Mouse (Mus musculus): ENCODE data around the gene Gm48551. TPM values are rescaled to one million over a fixed set of nuclear protein-coding genes. Genes with fewer than 3 reads are reported as not detected.
A peak's percentile ranks its signal among the peaks of the same experiment; 100 is the strongest.

Gm48551 gene
- polyA plus RNA-seq, 1 experiment from 2014 or later, result 3.6 TPM

DNA sequence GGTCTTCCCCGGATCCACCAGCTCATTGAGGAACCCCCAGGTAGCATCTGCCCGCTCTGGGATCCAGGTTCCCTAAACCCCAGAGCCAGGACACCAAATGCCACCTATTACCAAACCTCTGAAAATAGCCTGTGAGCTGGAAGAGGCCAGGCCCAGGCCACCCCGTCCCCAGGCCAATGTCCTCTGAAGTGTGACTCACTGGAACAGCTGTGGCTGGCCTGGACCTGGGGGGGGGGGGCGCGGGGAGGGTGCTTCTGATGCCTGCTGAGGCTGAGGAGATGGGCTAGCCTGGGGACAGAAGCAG is 37.5 kb downstream of the Gm48551 start:
- WGBS, result 87% methylated on average over 5 of the region's 5 CpGs
- no peak overlapping the region for H3K9ac ChIP-seq (ENCODE audit: low read length)
- H3K4me2 ChIP-seq (ENCODE audit: low read length), result no peak overlapping the region
- peaks cover 32% of the 10 kb centered on the region for H3K4me1 ChIP-seq (ENCODE audit: control insufficient read depth, insufficient read depth, low read length)
- peaks cover 15% of the 10 kb centered on the region for H3K36me3 ChIP-seq (ENCODE audit: control insufficient read depth, insufficient read depth, low read length)
- no peak overlapping the region for H3K27ac ChIP-seq (ENCODE audit: low read depth, low read length)
- ATAC-seq, result no peak
- H3K4me3 ChIP-seq (ENCODE audit: low read depth, low read length), result no peak overlapping the region
- no peaks in the 10 kb centered on the region for H3K9me3 ChIP-seq (replicated peaks; ENCODE audit: control insufficient read depth, low read length)
- DNase-seq (ENCODE audit: low spot score), result no peak
- no peaks in the 10 kb centered on the region for H3K27me3 ChIP-seq (replicated peaks; ENCODE audit: control insufficient read depth, insufficient read depth, low read length)

DNA sequence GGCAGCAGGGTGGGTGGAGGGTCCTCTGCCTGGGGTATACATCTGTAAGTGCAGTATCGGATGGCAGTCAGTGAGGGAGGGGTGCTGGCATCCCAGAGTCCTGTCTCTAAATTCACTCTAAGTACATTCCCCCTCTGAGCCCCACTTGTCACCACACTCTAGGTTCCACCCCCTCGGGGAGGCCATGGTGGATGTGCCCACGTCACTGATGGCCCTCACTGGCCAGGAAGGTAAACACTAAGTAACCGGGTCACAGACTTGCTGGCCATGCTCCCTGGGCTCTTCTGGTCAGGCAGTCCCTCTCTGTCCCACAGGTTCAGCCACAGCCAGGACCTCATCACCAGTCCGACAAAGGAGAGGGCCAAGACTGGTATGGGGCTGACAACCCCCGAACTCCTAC is 37.9 kb downstream of the Gm48551 start:
- no peaks in the 10 kb centered on the region for H3K27me3 ChIP-seq (replicated peaks; ENCODE audit: control insufficient read depth, insufficient read depth, low read length)
- H3K36me3 ChIP-seq (ENCODE audit: control insufficient read depth, insufficient read depth, low read length), result peaks cover 15% of the 10 kb centered on the region
- no peak for ATAC-seq
- H3K9ac ChIP-seq (ENCODE audit: low read length), result no peak overlapping the region
- H3K4me1 ChIP-seq (ENCODE audit: control insufficient read depth, insufficient read depth, low read length), result peaks cover 31% of the 10 kb centered on the region
- H3K4me3 ChIP-seq (ENCODE audit: low read depth, low read length), result no peak overlapping the region
- H3K4me2 ChIP-seq (ENCODE audit: low read length), result no peak overlapping the region
- WGBS, result 87% methylated on average over 6 of the region's 6 CpGs
- no peaks in the 10 kb centered on the region for H3K9me3 ChIP-seq (replicated peaks; ENCODE audit: control insufficient read depth, low read length)
- H3K27ac ChIP-seq (ENCODE audit: low read depth, low read length), result no peak overlapping the region
- DNase-seq (ENCODE audit: low spot score), result no peak

DNA sequence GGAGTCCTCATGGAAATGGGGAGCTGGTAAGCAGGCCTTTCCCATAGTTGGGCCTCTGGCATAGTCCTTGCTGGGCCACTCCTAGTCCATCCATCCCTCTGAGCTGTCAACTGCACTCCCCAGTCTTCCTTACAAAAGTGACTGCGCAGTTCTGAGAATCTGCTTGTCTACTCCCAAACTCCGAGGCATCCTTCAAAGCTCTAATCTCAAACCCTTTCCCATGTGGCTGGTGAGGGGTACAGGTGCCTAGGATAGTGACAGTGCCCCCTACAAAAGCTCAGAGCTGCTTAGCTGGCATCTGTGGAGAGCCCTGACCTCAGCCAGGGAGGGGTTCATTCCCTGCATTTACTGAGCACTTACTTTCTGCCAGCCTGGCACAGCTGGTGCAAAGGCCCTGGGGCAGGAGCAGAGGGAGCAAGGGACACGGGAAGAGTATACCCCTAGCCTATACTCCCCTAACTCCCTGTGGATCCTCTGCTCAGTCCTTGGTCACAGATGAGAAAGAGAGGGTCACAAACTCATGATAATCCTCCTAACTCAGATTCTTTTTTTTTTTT is 38.5 kb downstream of the Gm48551 start:
- 0 out of 2 replicates have a peak, but pooled peaks cover under 1% of the 10 kb centered on the region for H3K27me3 ChIP-seq (replicated peaks; ENCODE audit: control insufficient read depth, insufficient read depth, low read length)
- no peak overlapping the region for H3K27ac ChIP-seq (ENCODE audit: low read depth, low read length)
- H3K36me3 ChIP-seq (ENCODE audit: control insufficient read depth, insufficient read depth, low read length), result peaks cover 15% of the 10 kb centered on the region
- ATAC-seq, result no peak
- H3K4me1 ChIP-seq (ENCODE audit: control insufficient read depth, insufficient read depth, low read length), result peaks cover 25% of the 10 kb centered on the region
- no peak overlapping the region for H3K9ac ChIP-seq (ENCODE audit: low read length)
- no peaks in the 10 kb centered on the region for H3K9me3 ChIP-seq (replicated peaks; ENCODE audit: control insufficient read depth, low read length)
- no peak for DNase-seq (ENCODE audit: low spot score)
- H3K4me3 ChIP-seq (ENCODE audit: low read depth, low read length), result no peak overlapping the region
- H3K4me2 ChIP-seq (ENCODE audit: low read length), result no peak overlapping the region
- 87% methylated on average over 3 of the region's 3 CpGs for WGBS

DNA sequence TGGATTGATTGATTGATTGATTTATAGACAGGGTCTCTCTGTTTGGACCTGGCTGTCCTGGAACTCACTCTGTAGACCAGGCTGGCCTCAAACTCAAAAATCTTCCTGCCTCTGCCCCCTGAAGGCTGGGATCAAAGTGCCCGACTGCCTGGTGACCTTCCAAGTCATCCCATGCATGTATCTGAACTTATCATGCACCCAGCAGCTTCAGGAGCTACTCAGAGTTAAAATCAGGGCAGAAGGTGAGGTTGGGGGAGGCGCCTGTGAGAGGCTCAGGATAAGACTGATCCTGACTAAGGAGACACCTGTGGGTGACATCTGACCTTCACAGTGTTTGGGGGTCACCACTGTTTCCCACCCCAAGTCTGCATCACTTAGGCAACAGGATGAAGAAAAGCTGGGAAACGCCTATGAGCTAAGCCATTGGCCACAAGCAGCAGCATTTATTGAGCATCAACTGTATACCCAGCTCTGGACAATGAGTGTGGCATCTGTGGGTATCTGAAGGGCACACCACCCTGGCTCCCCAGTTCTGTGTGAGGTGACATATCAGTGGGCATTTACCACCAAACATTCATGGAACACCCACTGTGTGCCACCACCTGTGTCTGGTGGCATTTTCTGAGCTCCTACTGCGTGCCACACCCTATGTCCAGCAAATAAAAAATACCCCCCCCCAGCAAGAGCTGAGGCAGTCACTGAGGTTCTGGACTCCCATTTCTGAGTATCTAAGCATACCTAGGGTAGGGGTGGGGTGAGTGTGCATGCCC is 39.4 kb downstream of the Gm48551 start:
- 0 out of 2 replicates have a peak overlapping the region, but pooled peaks have one; percentile 9 for H3K4me2 ChIP-seq (ENCODE audit: low read length)
- no peak overlapping the region; the same call in 1 of the 2 replicates for H3K9ac ChIP-seq (ENCODE audit: low read length)
- H3K27ac ChIP-seq (ENCODE audit: low read depth, low read length), result peak overlapping the region; percentile 60; the same call in 1 of the 2 replicates
- no peaks in the 10 kb centered on the region for H3K9me3 ChIP-seq (replicated peaks; ENCODE audit: control insufficient read depth, low read length)
- 0 out of 2 replicates have a peak, but pooled peaks cover 8% of the 10 kb centered on the region for H3K27me3 ChIP-seq (replicated peaks; ENCODE audit: control insufficient read depth, insufficient read depth, low read length)
- H3K36me3 ChIP-seq (ENCODE audit: control insufficient read depth, insufficient read depth, low read length), result peaks cover 15% of the 10 kb centered on the region
- 57% methylated on average over 4 of the region's 4 CpGs for WGBS
- ATAC-seq (no peak), DNase-seq (ENCODE audit: low spot score) (no peak)
- H3K4me3 ChIP-seq (ENCODE audit: low read depth, low read length), result no peak overlapping the region
- H3K4me1 ChIP-seq (ENCODE audit: control insufficient read depth, insufficient read depth, low read length), result peaks cover 17% of the 10 kb centered on the region

DNA sequence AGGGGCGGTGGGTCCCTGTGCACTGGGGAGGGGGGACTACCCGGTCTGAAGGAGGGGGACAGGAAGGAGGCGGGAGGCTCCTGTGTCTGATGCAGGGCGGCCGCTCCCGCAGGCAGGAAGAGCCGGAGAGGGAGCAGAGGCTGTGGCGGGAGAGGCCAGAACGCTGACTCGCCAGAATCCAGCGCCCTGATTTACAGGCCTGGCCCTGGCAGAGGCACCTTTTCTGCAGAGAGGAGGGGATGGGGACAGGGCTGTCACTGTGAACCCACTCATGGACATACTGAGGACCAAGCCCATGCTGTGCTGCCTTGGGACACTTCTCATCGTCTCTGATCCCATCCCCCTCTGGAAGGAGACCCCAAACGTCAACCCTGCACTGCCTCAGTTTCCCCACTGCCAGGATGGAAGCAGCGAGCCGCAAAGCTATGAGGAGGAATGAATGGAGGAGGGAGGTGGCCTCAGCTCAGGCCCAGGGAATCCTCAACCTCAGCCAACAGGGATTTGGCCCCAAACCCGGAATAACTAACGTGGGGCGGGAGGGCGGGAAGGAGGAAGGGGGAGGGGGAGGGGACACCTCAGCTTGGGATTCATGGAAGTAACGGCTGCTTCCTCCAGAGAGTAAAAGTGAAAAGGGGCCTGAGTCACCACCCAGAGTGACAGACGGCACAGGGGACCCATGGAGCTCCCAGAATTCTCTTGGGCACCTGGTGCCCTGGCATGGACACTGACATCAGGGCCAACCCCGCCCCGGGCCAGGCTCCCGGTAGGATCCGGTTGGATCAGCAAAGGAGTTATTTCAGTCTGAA is 40.2 kb downstream of the Gm48551 start:
- Histone ChIP-seq H3K36me3 (ENCODE audit: control insufficient read depth, insufficient read depth, low read length) (peaks cover 10% of the 10 kb centered on the region), H3K27me3 (replicated peaks; ENCODE audit: control insufficient read depth, insufficient read depth, low read length) (0 out of 2 replicates have a peak, but pooled peaks cover 8% of the 10 kb centered on the region), H3K9ac (ENCODE audit: low read length) (peak overlapping the region; percentile 30), H3K27ac (ENCODE audit: low read depth, low read length) (peak overlapping the region; percentile 60), H3K4me1 (ENCODE audit: control insufficient read depth, insufficient read depth, low read length) (peaks cover 17% of the 10 kb centered on the region), H3K4me3 (ENCODE audit: low read depth, low read length) (no peak overlapping the region), H3K9me3 (replicated peaks; ENCODE audit: control insufficient read depth, low read length) (no peaks in the 10 kb centered on the region), H3K4me2 (ENCODE audit: low read length) (peak overlapping the region; percentile 71)
- ATAC-seq, result 0 out of 2 replicates have a peak, but pooled peaks have one; percentile 18
- peak; percentile 63 for DNase-seq (ENCODE audit: low spot score)
- WGBS, result 5% methylated on average over 24 of the region's 25 CpGs

DNA sequence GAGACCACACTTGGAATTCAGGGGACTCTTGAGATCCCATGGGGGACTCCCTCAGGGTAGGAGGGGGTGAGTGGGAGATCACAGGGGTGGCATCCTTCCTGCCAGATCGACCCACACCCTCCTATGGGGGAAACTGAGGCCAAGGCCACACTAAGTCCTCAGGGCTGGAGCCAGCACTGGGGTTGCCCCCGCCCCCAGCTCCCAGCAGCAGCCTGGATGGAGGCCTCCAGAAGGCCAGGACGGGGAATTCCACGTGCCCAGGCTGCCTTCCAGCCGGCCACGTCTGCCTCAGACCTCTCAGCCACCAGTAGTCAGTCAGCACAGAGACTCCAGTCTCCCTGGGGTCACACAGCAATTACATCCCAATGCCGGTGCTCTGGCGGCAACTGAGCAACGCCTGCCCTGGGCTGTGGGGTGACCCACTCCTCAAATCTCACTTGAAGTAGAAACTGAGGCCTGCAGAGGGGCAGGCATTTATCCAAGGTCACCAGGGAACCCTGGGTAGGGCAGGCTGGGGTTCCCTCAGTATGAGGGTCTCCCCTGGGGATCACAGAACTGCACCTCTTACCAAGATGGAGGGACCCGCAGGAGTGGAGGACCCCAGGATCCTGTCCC is 41.1 kb downstream of the Gm48551 start:
- Histone ChIP-seq H3K36me3 (ENCODE audit: control insufficient read depth, insufficient read depth, low read length) (peaks cover 2% of the 10 kb centered on the region; the same call in 1 of the 2 replicates), H3K4me3 (ENCODE audit: low read depth, low read length) (0 out of 2 replicates have a peak overlapping the region, but pooled peaks have one; percentile 37), H3K9ac (ENCODE audit: low read length) (peak overlapping the region; percentile 30), H3K27ac (ENCODE audit: low read depth, low read length) (peak overlapping the region; percentile 40), H3K4me2 (ENCODE audit: low read length) (peak overlapping the region; percentile 71), H3K9me3 (replicated peaks; ENCODE audit: control insufficient read depth, low read length) (no peaks in the 10 kb centered on the region), H3K4me1 (ENCODE audit: control insufficient read depth, insufficient read depth, low read length) (peaks cover 19% of the 10 kb centered on the region), H3K27me3 (replicated peaks; ENCODE audit: control insufficient read depth, insufficient read depth, low read length) (0 out of 2 replicates have a peak, but pooled peaks cover 8% of the 10 kb centered on the region)
- no peak for ATAC-seq
- no peak for DNase-seq (ENCODE audit: low spot score)
- WGBS, result 34% methylated on average over 10 of the region's 10 CpGs

DNA sequence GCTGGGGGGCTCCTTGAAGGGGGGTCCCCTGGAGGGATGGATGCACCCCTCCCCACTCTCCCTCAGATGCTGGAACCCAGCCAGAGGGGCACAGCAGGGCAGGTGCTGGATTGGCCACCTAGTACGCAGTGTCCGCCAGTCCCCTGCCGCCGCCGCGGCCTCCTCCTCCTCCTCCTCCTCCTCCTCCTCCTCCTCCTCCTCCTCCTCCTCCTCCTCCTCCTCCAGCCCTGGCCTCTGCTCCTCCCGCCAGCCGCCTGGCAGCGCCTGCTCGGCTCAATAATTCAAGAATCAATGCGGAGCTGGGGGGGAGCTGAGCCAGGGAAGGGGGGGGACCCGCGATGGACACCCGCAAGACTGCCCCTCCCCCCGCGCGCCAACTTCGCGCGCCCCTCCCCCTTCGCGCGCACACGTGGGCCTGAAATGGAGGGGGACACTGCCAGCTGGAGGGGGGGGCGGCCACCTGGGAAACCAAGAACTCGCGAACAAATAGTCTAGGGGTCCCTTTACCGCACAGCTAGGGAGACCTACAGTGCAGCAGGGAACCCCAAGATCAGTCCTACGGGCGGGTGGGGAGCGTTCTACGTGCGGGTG is 41.9 kb downstream of the Gm48551 start:
- Histone ChIP-seq H3K4me1 (ENCODE audit: control insufficient read depth, insufficient read depth, low read length) (peaks cover 22% of the 10 kb centered on the region), H3K9me3 (replicated peaks; ENCODE audit: control insufficient read depth, low read length) (no peaks in the 10 kb centered on the region), H3K4me2 (ENCODE audit: low read length) (peak overlapping the region; percentile 71), H3K36me3 (ENCODE audit: control insufficient read depth, insufficient read depth, low read length) (no peaks in the 10 kb centered on the region), H3K27me3 (replicated peaks; ENCODE audit: control insufficient read depth, insufficient read depth, low read length) (0 out of 2 replicates have a peak, but pooled peaks cover 8% of the 10 kb centered on the region), H3K27ac (ENCODE audit: low read depth, low read length) (peak overlapping the region; percentile 40; the same call in 1 of the 2 replicates), H3K4me3 (ENCODE audit: low read depth, low read length) (peak overlapping the region; percentile 37), H3K9ac (ENCODE audit: low read length) (peak overlapping the region; percentile 58)
- ATAC-seq (no peak), DNase-seq (ENCODE audit: low spot score) (peak; percentile 59)
- 0% methylated on average over 18 of the region's 33 CpGs for WGBS

DNA sequence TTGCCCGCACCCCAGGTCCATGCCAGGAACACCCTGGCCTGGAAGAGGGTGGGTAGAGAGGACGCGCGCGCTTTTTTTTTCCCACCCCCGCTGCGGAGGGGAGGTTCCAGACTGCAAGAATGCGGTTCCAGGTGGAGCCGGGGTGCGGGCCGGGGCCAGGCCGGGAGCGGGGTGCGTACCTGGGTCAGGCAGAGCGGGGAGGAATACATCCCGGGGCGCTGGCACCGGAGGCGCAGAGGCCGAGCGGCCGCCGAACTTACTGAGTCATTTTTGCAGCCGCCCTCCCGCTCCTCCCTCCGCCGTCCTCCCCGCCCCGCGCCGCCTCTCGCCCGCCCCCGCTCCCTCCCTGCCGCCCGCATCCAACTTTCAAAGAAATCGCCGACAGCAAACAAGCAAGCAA is 42.6 kb downstream of the Gm48551 start:
- DNase-seq (ENCODE audit: low spot score), result no peak
- peaks cover 23% of the 10 kb centered on the region for H3K4me1 ChIP-seq (ENCODE audit: control insufficient read depth, insufficient read depth, low read length)
- no peak for ATAC-seq
- H3K27me3 ChIP-seq (replicated peaks; ENCODE audit: control insufficient read depth, insufficient read depth, low read length), result 0 out of 2 replicates have a peak, but pooled peaks cover 8% of the 10 kb centered on the region
- H3K36me3 ChIP-seq (ENCODE audit: control insufficient read depth, insufficient read depth, low read length), result no peaks in the 10 kb centered on the region
- peak overlapping the region; percentile 9; the same call in 1 of the 2 replicates for H3K27ac ChIP-seq (ENCODE audit: low read depth, low read length)
- H3K4me3 ChIP-seq (ENCODE audit: low read depth, low read length), result peak overlapping the region; percentile 37
- no peaks in the 10 kb centered on the region for H3K9me3 ChIP-seq (replicated peaks; ENCODE audit: control insufficient read depth, low read length)
- peak overlapping the region; percentile 58 for H3K9ac ChIP-seq (ENCODE audit: low read length)
- H3K4me2 ChIP-seq (ENCODE audit: low read length), result peak overlapping the region; percentile 71
- WGBS, result 1% methylated on average over 36 of the region's 38 CpGs

All from forebrain, embryonic 14.5 days (tissue).